Mouse (Mus musculus) ES-Bruce4 (cell line): ENCODE data around the gene Zfp64.

Experiments used
- EP300 ChIP-seq: IDR thresholded peaks from 2 replicates; pipeline ENCODE4 v1.6.1; 2011; ENCODE audit warnings: low read depth, low read length; ENCODE audit not compliant: insufficient read depth
- POLR2A ChIP-seq: IDR thresholded peaks from one replicate; pipeline ENCODE4 v1.8.1; 2011; ENCODE audit warnings: low read length; ENCODE audit not compliant: insufficient read depth

DNA sequence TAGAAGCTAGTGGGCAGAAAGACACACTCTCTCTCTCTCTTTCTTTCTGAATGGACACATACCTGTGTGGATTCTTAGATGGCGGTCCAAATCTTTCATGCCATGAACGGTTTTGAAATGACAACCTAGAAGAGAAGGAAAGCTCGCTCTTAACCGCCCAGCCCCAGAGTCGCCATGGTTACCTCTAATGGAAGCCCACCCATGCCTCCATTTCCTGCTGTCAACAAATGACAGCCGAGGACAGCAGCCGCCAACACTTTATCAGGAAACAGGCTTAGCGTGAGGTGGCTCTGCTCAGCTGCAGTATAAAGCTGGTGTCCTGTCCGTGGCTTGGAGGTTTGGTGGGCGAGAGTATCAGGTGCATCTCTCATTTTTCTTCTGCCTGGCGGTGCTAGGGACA is 49.4 kb downstream of the Zfp64 start:
- TF ChIP-seq POLR2A = no peak
- no peak for TF ChIP-seq EP300
